Mouse (Mus musculus): ENCODE measurements around the gene Zdhhc24. TPM values are rescaled to one million over a fixed set of nuclear protein-coding genes. Genes with fewer than 3 reads are reported as not detected.
"Not testable (repeated sequence)": the region's sequence is repeated elsewhere in the genome, so short reads cannot be mapped to it uniquely, and the experiment has no call there.

Zdhhc24 gene
- polyA plus RNA-seq, 1 experiment from 2014 or later, result 10.5 TPM

DNA sequence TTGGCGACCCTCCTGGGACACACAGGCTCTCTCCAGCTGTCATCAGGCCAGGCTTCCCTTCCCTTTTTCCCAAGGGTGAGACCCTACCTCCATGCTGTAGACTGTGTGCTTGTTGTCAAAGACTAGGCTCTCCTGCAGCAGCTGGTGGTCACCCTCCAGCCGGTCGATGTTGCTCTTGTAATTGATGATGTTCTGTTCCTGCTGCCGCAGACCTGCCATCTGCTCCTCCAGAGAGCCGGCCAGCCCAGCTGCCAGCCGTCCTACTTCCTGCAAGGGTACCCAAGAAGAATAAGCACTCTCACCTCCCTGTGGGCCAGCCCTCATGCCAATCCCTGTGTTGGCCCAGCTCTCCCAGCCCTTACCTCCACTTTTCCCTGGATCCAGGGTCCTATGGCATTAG, 15.4 kb upstream of the Zdhhc24 start:
- no peak for ATAC-seq (replicated peaks; ENCODE audit: extremely low read depth, insufficient read depth, low FRiP score)
- Histone ChIP-seq H3K36me3 (ENCODE audit: control insufficient read depth, insufficient read depth) (no peaks in the 10 kb centered on the region), H3K27ac (ENCODE audit: low read length) (no peak overlapping the region), H3K9ac (ENCODE audit: low read length) (no peak overlapping the region), H3K4me2 (ENCODE audit: low read depth, low read length) (no peak overlapping the region), H3K27me3 (ENCODE audit: control insufficient read depth, insufficient read depth, low read length) (peaks cover 11% of the 10 kb centered on the region; the same call in 1 of the 2 replicates), H3K4me3 (ENCODE audit: low read length) (no peak overlapping the region), H3K9me3 (replicated peaks; ENCODE audit: control insufficient read depth, low read length) (no peaks in the 10 kb centered on the region), H3K4me1 (ENCODE audit: control insufficient read depth, insufficient read depth, low read length) (peaks cover 4% of the 10 kb centered on the region; the same call in 1 of the 2 replicates)
- WGBS, result 78% methylated on average over 6 of the region's 6 CpGs

GRCm38 (mm10) chr19:4865147-4865546, 13.3 kb upstream of the Zdhhc24 start:
- Histone ChIP-seq H3K4me3 (ENCODE audit: low read length) (no peak overlapping the region), H3K27me3 (ENCODE audit: control insufficient read depth, insufficient read depth, low read length) (peaks cover 11% of the 10 kb centered on the region; the same call in 1 of the 2 replicates), H3K4me1 (ENCODE audit: control insufficient read depth, insufficient read depth, low read length) (peaks cover 4% of the 10 kb centered on the region; the same call in 1 of the 2 replicates), H3K27ac (ENCODE audit: low read length) (no peak overlapping the region), H3K4me2 (ENCODE audit: low read depth, low read length) (peak overlapping the region; percentile 47), H3K9me3 (replicated peaks; ENCODE audit: control insufficient read depth, low read length) (no peaks in the 10 kb centered on the region), H3K9ac (ENCODE audit: low read length) (no peak overlapping the region), H3K36me3 (ENCODE audit: control insufficient read depth, insufficient read depth) (no peaks in the 10 kb centered on the region)
- no peak for ATAC-seq (replicated peaks; ENCODE audit: extremely low read depth, insufficient read depth, low FRiP score)
- WGBS, result 5% methylated on average over 17 of the region's 17 CpGs

GRCm38 (mm10) chr19:4874613-4875012, 3.9 kb upstream of the Zdhhc24 start:
- not testable (repeated sequence) for H3K4me1 ChIP-seq (ENCODE audit: control insufficient read depth, insufficient read depth, low read length); H3K4me3 ChIP-seq (ENCODE audit: low read length); H3K9ac ChIP-seq (ENCODE audit: low read length); H3K4me2 ChIP-seq (ENCODE audit: low read depth, low read length); ATAC-seq (replicated peaks; ENCODE audit: extremely low read depth, insufficient read depth, low FRiP score); H3K27me3 ChIP-seq (ENCODE audit: control insufficient read depth, insufficient read depth, low read length); H3K9me3 ChIP-seq (replicated peaks; ENCODE audit: control insufficient read depth, low read length); H3K27ac ChIP-seq (ENCODE audit: low read length); H3K36me3 ChIP-seq (ENCODE audit: control insufficient read depth, insufficient read depth)
- 63% methylated on average over 1 of the region's 1 CpGs for WGBS

- no peak overlapping the region for H3K27ac ChIP-seq (ENCODE audit: low read length)
- no peaks in the 10 kb centered on the region for H3K36me3 ChIP-seq (ENCODE audit: control insufficient read depth, insufficient read depth)
- H3K4me1 ChIP-seq (ENCODE audit: control insufficient read depth, insufficient read depth, low read length), result peaks cover 10% of the 10 kb centered on the region
- H3K27me3 ChIP-seq (ENCODE audit: control insufficient read depth, insufficient read depth, low read length), result no peaks in the 10 kb centered on the region
- 63% methylated on average over 4 of the region's 4 CpGs for WGBS
- no peaks in the 10 kb centered on the region for H3K9me3 ChIP-seq (replicated peaks; ENCODE audit: control insufficient read depth, low read length)
- H3K4me3 ChIP-seq (ENCODE audit: low read length), result no peak overlapping the region
- ATAC-seq (replicated peaks; ENCODE audit: extremely low read depth, insufficient read depth, low FRiP score), result no peak
- H3K9ac ChIP-seq (ENCODE audit: low read length), result no peak overlapping the region
- H3K4me2 ChIP-seq (ENCODE audit: low read depth, low read length), result no peak overlapping the region
Observed at GRCm38 (mm10) chr19:4876241-4876640, 2.2 kb upstream of the Zdhhc24 start.

DNA sequence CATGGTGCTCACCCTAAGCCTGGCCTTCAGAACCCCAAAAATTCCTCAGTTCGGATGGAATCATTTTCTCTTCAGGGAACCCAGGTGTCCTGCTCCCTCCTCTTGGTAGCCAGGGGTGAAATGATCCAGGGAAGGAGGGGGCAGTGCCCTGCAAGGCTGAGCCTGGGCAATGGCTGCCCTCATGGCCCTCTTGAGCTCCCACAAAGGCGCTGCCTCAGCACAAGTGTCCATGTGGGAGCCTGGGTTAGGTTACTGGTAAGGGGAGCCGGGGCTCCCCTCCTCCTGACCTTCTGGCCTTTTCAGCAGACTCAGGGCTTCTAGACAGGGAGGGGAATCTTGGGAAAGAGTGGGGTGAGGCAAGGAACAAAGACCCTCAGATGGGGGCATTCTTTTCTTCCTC, 1.7 kb upstream of the Zdhhc24 start:
- H3K4me2 ChIP-seq (ENCODE audit: low read depth, low read length), result no peak overlapping the region

DNA sequence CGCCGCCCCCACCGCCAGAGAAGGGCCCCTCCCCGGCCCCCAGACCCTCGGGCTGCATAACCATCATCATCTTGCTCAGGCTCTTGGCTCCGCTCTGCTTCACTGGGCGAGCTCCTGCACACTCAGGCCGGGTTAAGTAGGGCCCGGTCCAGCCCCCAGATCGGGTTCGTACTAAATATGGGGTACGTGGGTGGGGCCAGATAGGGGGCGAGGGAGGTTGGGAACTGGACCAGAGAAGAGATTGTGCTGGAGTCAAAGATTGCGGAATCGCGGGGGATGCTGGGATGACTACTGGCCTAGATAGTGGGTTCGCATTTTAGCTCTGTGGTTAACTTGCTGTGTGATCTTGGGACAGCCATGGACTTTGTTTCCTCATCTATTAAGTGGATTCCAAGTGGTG, 683 bp upstream of the Zdhhc24 start, which contains the start of gene Actn3:
Actn3 (minus strand) TSS at position 125 of the 400 bp plus-strand sequence.
- Histone ChIP-seq H3K36me3 (ENCODE audit: control insufficient read depth, insufficient read depth) (no peaks in the 10 kb centered on the region), H3K27me3 (ENCODE audit: control insufficient read depth, insufficient read depth, low read length) (no peaks in the 10 kb centered on the region), H3K4me1 (ENCODE audit: control insufficient read depth, insufficient read depth, low read length) (peaks cover 10% of the 10 kb centered on the region), H3K27ac (ENCODE audit: low read length) (peak within 1 kb of the TSS; percentile 37), H3K9ac (ENCODE audit: low read length) (peak within 1 kb of the TSS; percentile 88), H3K9me3 (replicated peaks; ENCODE audit: control insufficient read depth, low read length) (no peaks in the 10 kb centered on the region), H3K4me3 (ENCODE audit: low read length) (peak within 1 kb of the TSS; percentile 87), H3K4me2 (ENCODE audit: low read depth, low read length) (peak within 1 kb of the TSS; percentile 73)
- 2% methylated on average over 17 of the region's 17 CpGs for WGBS
- ATAC-seq (replicated peaks; ENCODE audit: extremely low read depth, insufficient read depth, low FRiP score), result no peak

More for the DNA sequence above, 1.7 kb upstream of the Zdhhc24 start:
- Histone ChIP-seq H3K27me3 (ENCODE audit: control insufficient read depth, insufficient read depth, low read length) (no peaks in the 10 kb centered on the region), H3K4me3 (ENCODE audit: low read length) (no peak overlapping the region), H3K4me1 (ENCODE audit: control insufficient read depth, insufficient read depth, low read length) (peaks cover 10% of the 10 kb centered on the region), H3K36me3 (ENCODE audit: control insufficient read depth, insufficient read depth) (no peaks in the 10 kb centered on the region), H3K27ac (ENCODE audit: low read length) (no peak overlapping the region), H3K9ac (ENCODE audit: low read length) (no peak overlapping the region), H3K9me3 (replicated peaks; ENCODE audit: control insufficient read depth, low read length) (no peaks in the 10 kb centered on the region)
- WGBS, result 71% methylated on average over 3 of the region's 3 CpGs
- no peak for ATAC-seq (replicated peaks; ENCODE audit: extremely low read depth, insufficient read depth, low FRiP score)

- Histone ChIP-seq H3K4me1 (ENCODE audit: control insufficient read depth, insufficient read depth, low read length) (peaks cover 10% of the 10 kb centered on the region), H3K27ac (ENCODE audit: low read length) (no peak overlapping the region), H3K27me3 (ENCODE audit: control insufficient read depth, insufficient read depth, low read length) (no peaks in the 10 kb centered on the region), H3K4me2 (ENCODE audit: low read depth, low read length) (peak overlapping the region; percentile 73), H3K9ac (ENCODE audit: low read length) (peak overlapping the region; percentile 88), H3K36me3 (ENCODE audit: control insufficient read depth, insufficient read depth) (no peaks in the 10 kb centered on the region), H3K9me3 (replicated peaks; ENCODE audit: control insufficient read depth, low read length) (no peaks in the 10 kb centered on the region), H3K4me3 (ENCODE audit: low read length) (peak overlapping the region; percentile 87)
- ATAC-seq (replicated peaks; ENCODE audit: extremely low read depth, insufficient read depth, low FRiP score), result no peak
- 61% methylated on average over 10 of the region's 10 CpGs for whole genome bisulfite sequencing
Observed at GRCm38 (mm10) chr19:4879324-4879703, 846 bp downstream of the Zdhhc24 start.

DNA sequence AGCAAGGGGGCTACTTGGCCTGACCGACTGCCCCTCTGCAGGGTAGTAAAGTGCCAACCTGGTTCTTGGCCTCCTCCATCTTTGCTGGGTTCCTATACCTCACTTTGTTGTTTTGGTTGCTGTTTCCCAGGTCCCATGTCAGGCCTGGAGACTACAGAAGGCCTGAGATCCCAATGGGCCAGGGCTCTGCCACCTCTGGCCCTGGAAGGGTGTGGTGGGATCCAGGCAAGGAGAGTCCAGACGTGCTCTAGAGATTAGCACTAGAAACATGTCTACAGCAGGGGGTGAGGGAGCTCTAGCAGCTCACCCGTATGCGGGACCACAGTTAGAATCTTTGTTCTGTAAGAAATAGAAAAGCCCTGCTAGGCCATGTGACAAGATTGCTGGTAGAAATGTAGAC, 5.5 kb downstream of the Zdhhc24 start:
- no peaks in the 10 kb centered on the region for H3K9me3 ChIP-seq (replicated peaks; ENCODE audit: control insufficient read depth, low read length)
- no peak for ATAC-seq (replicated peaks; ENCODE audit: extremely low read depth, insufficient read depth, low FRiP score)
- H3K4me2 ChIP-seq (ENCODE audit: low read depth, low read length), result no peak overlapping the region
- 75% methylated on average over 4 of the region's 4 CpGs for WGBS
- H3K4me3 ChIP-seq (ENCODE audit: low read length), result no peak overlapping the region
- H3K27ac ChIP-seq (ENCODE audit: low read length), result no peak overlapping the region
- H3K4me1 ChIP-seq (ENCODE audit: control insufficient read depth, insufficient read depth, low read length), result peaks cover 4% of the 10 kb centered on the region
- H3K36me3 ChIP-seq (ENCODE audit: control insufficient read depth, insufficient read depth), result no peaks in the 10 kb centered on the region
- H3K27me3 ChIP-seq (ENCODE audit: control insufficient read depth, insufficient read depth, low read length), result no peaks in the 10 kb centered on the region
- H3K9ac ChIP-seq (ENCODE audit: low read length), result no peak overlapping the region

DNA sequence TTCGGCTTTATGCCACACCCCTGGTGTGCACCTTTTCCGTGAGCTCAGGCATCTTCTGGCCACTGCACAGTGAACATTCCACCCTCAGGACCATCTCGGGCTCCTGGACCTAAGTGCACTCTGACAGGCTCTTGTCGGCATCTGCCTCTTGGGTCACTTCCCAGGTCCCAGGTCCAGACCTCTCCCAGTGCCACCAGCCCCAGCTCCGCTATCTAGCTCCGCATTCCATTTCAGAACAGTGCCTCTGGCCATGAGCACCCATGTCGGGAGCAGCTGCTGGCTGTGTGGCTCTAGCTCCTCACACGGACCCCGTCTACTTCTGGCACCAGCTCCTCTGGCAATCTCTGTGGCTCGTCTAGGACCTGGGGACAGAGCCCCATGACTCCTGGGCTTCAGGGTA, 11.3 kb downstream of the Zdhhc24 start:
- peak; percentile 28; the same call in 1 of the 2 replicates for ATAC-seq (replicated peaks; ENCODE audit: extremely low read depth, insufficient read depth, low FRiP score)
- Histone ChIP-seq H3K27ac (ENCODE audit: low read length) (no peak overlapping the region), H3K9ac (ENCODE audit: low read length) (no peak overlapping the region), H3K36me3 (ENCODE audit: control insufficient read depth, insufficient read depth) (no peaks in the 10 kb centered on the region), H3K4me3 (ENCODE audit: low read length) (no peak overlapping the region), H3K9me3 (replicated peaks; ENCODE audit: control insufficient read depth, low read length) (no peaks in the 10 kb centered on the region), H3K4me2 (ENCODE audit: low read depth, low read length) (no peak overlapping the region), H3K27me3 (ENCODE audit: control insufficient read depth, insufficient read depth, low read length) (no peaks in the 10 kb centered on the region; the same call in 1 of the 2 replicates), H3K4me1 (ENCODE audit: control insufficient read depth, insufficient read depth, low read length) (peaks cover 6% of the 10 kb centered on the region; the same call in 1 of the 2 replicates)
- 52% methylated on average over 10 of the region's 10 CpGs for WGBS
